Mouse (Mus musculus) limb, embryonic 11.5 days (tissue): ENCODE results near the gene Kcnc3. TPM values are rescaled to one million over a fixed set of nuclear protein-coding genes. Genes with fewer than 3 reads are reported as not detected.

ENCODE experiments used
- ATAC-seq: fragments of 200-750 bp; cut with Nextera tagmentation; 2 replicates; pipeline ENCODE4 v1.8.0; 2017; ENCODE audit warnings: low read depth; ENCODE audit not compliant: insufficient number of reproducible peaks, low FRiP score, low TSS enrichment
- DNase-seq: peaks from one replicate; pipeline ENCODE4 v3.0.0-alpha.2; 2015; ENCODE audit warnings: low spot score
- H3K27ac ChIP-seq: fragments of 300-500 bp; sonication (generic); replicated peaks from 2 replicates; pipeline ENCODE4 v1.5.1; 2014; ENCODE audit warnings: low read depth, mild to moderate bottlenecking, low read length
- H3K27me3 ChIP-seq: fragments of 300-500 bp; sonication (generic); 2 replicates; pipeline ENCODE4 v1.6.1; 2014; ENCODE audit warnings: mild to moderate bottlenecking, low read length, mixed read lengths; ENCODE audit not compliant: control insufficient read depth, insufficient read depth
- H3K36me3 ChIP-seq: fragments of 300-500 bp; sonication (generic); 2 replicates; pipeline ENCODE4 v1.6.1; 2014; ENCODE audit warnings: mild to moderate bottlenecking, low read length, moderate library complexity, mixed read lengths; ENCODE audit not compliant: control insufficient read depth, insufficient read depth
- H3K4me1 ChIP-seq: fragments of 300-500 bp; sonication (generic); 2 replicates; pipeline ENCODE4 v1.6.1; 2014; ENCODE audit warnings: low read length, mixed read lengths; ENCODE audit not compliant: control insufficient read depth, insufficient read depth
- H3K4me2 ChIP-seq: fragments of 300-500 bp; sonication (generic); 2 replicates; pipeline ENCODE4 v1.6.1; 2014; ENCODE audit warnings: low read depth, mild to moderate bottlenecking, moderate library complexity; ENCODE audit not compliant: severe bottlenecking
- H3K4me3 ChIP-seq: fragments of 300-500 bp; sonication (generic); 2 replicates; pipeline ENCODE4 v1.5.1; 2014; ENCODE audit warnings: low read depth, low read length
- H3K9ac ChIP-seq: fragments of 300-500 bp; sonication (generic); 2 replicates; pipeline ENCODE4 v1.6.1; 2014; ENCODE audit warnings: mild to moderate bottlenecking, low read length
- H3K9me3 ChIP-seq: fragments of 300-500 bp; sonication (generic); 2 replicates; pipeline ENCODE4 v1.6.1; 2016; ENCODE audit warnings: low read length; ENCODE audit not compliant: control insufficient read depth
- WGBS: fragments of 180-500 bp; shearing (Covaris S2); extraction: QIAGEN DNeasy Blood & Tissue Kit; methylation state at CpG from one replicate; pipeline ENCODE4 v1.1.7; 2014; 5-methylcytosine and 5-hydroxymethylcytosine counted together
- polyA plus RNA-seq: library from polyadenylated mRNA; unstranded; fragments of >200 nt; fragmentation: Nextera tagmentation; extraction: Ambion mirVana; gene quantifications from 2 replicates; pipeline ENCODE4 v1.2.1, GENCODE M21; 2014

The Kcnc3 gene
- polyA plus RNA-seq, 1 experiment from 2014 or later = 0.36 TPM

DNA sequence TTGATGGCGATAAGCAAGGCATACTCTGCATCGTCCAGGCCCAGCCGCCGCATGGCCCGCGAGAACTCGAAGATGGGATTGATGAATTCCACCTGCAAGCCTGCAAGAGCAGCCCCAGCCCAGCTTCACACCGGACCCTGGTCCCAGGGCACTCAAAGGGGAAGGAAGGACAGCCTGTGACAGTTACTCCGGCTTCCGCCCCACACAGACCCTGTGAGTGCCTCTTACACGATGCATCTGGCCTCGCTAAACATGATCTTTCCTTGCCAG is 40.1 kb upstream of the Kcnc3 start:
- 94% methylated on average over 12 of the region's 12 CpGs for WGBS
- no peak overlapping the region for H3K9ac ChIP-seq
- H3K4me2 ChIP-seq = no peak overlapping the region
- H3K9me3 ChIP-seq = no peaks in the 10 kb centered on the region
- ATAC-seq (no peak), DNase-seq (no peak)
- H3K27ac ChIP-seq = no peak overlapping the region
- H3K4me3 ChIP-seq = no peak overlapping the region
- no peaks in the 10 kb centered on the region for H3K27me3 ChIP-seq
- H3K4me1 ChIP-seq = peaks cover 10% of the 10 kb centered on the region
- H3K36me3 ChIP-seq = peaks cover 21% of the 10 kb centered on the region

DNA sequence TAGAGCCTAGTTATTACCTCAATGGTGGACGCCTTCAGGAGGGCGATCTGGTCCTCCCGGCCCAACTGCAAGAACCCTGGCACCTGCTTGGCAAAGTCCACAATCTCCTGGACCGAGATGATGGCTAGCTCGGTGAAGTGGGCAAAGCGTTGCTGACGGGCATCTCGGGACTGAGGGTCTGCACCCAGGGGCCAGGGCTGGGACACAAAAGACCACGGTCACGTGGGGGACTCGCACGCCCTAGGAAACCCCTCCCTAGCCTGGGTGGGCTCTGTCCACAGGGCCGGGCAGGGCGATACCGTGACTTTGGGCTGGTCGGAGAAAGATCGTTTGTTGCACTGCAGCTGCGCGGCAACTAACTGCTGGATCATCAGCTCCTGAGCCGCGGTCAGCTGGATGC is 39.2 kb upstream of the Kcnc3 start:
- Histone ChIP-seq H3K9me3 (no peaks in the 10 kb centered on the region), H3K27ac (no peak overlapping the region), H3K9ac (no peak overlapping the region), H3K4me3 (no peak overlapping the region), H3K27me3 (no peaks in the 10 kb centered on the region), H3K4me2 (no peak overlapping the region), H3K4me1 (peaks cover 10% of the 10 kb centered on the region), H3K36me3 (peaks cover 21% of the 10 kb centered on the region)
- DNase-seq (no peak), ATAC-seq (no peak)
- WGBS = 91% methylated on average over 21 of the region's 21 CpGs

DNA sequence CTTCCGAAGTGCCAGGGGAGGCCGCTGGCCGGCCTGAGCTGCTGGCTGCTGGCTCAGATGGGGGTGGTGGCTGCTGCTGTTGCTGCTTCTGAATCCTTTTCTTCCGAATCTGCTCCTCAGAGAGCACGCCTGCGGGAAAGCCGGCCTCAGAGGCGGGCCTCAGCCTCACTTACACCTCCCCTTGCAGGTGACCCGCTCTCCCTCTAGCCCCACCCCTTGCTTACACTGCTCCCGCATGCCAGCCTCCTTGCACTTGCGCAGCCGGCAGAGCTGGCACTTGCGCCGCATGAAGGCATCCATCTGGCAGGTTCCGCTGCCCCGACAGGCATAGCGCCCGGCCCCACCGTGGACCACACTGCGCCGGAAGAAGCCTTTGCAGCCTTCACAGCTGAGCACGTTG is 38.7 kb upstream of the Kcnc3 start:
- H3K4me2 ChIP-seq = no peak overlapping the region
- H3K27me3 ChIP-seq = no peaks in the 10 kb centered on the region
- DNase-seq = no peak
- peaks cover 10% of the 10 kb centered on the region for H3K4me1 ChIP-seq
- H3K9me3 ChIP-seq = no peaks in the 10 kb centered on the region
- H3K27ac ChIP-seq = no peak overlapping the region
- H3K9ac ChIP-seq = no peak overlapping the region
- H3K4me3 ChIP-seq = no peak overlapping the region
- 78% methylated on average over 21 of the region's 22 CpGs for WGBS
- ATAC-seq = no peak
- peaks cover 21% of the 10 kb centered on the region for H3K36me3 ChIP-seq

DNA sequence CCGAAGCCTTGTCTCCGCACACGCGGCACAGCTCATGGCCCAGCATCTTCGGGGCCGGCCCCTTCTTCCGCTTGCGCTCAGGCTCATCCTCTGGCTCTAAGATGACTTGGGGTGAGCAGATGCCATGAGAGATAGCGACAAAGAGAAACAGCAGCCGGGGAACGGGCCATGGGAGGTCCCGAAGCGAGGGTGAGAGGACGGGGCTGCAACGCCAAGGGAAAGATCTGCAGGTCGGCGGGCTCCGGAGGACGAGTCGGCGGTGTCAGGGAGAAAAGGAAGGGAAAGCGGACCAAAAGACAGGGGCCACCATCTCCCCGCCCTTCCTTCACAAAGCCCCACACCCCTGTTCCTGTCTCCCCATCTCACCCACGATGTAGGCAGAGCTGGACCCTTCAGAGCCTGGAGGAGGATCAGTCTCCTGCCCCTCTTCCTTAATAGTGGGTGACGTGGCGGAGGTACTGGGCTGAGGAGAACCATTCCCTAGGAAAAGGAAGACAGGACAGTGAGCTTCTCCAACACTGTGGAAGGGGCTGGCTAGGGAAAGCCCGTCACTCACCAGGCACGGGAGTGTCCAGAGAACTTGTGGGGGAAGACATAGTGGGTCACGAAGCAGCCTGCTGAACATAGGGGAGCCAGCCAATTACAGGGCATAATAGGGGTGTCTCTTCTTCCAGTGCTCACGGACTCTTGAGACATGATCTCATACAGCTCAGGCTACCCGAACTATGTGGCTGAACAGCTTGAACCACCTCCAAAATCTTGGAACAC is 38.1 kb upstream of the Kcnc3 start:
- H3K9me3 ChIP-seq = no peaks in the 10 kb centered on the region
- H3K4me3 ChIP-seq = peak overlapping the region; percentile 85; the same call in 1 of the 2 replicates
- H3K27ac ChIP-seq = no peak overlapping the region
- H3K27me3 ChIP-seq = no peaks in the 10 kb centered on the region
- ATAC-seq (no peak), DNase-seq (no peak)
- H3K4me1 ChIP-seq = peaks cover 8% of the 10 kb centered on the region
- H3K4me2 ChIP-seq = peak overlapping the region; percentile 68; the same call in 1 of the 2 replicates
- 82% methylated on average over 31 of the region's 31 CpGs for WGBS
- peaks cover 21% of the 10 kb centered on the region for H3K36me3 ChIP-seq
- H3K9ac ChIP-seq = no peak overlapping the region

DNA sequence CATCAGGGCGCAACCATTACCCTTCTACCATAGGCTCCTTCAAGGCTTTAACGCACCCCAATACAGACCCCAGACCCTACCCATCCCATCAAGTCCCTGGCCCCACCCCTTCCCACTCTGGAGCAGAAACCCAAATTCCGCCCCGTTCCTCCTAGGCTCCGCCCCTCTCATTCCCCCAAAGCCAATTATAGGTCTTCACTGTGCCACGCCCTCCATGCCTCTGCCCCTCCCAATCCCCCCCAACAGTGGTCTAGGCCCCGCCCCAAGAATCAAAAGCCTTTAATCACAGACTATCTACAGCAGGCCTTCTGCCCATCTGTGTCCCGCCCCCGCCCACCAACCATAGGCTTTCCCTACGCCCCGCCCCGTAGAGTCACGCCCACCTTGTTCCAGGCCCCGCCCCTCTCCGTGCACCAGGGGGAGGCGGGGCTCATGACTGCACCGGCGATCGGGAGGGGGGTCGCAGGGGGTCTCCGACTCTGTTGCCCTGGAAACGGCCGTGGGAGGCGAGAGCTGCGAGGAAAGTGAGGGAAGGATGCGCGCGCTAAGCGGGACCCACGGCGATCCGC is 37.2 kb upstream of the Kcnc3 start:
- Histone ChIP-seq H3K36me3 (peaks cover 21% of the 10 kb centered on the region), H3K27me3 (no peaks in the 10 kb centered on the region), H3K4me1 (peaks cover 3% of the 10 kb centered on the region; the same call in 1 of the 2 replicates), H3K27ac (peak overlapping the region; percentile 79), H3K4me3 (peak overlapping the region; percentile 85), H3K9me3 (no peaks in the 10 kb centered on the region), H3K9ac (peak overlapping the region; percentile 66), H3K4me2 (peak overlapping the region; percentile 68)
- peak; percentile 91 for DNase-seq
- WGBS = 2% methylated on average over 32 of the region's 32 CpGs
- ATAC-seq = peak; percentile 71

DNA sequence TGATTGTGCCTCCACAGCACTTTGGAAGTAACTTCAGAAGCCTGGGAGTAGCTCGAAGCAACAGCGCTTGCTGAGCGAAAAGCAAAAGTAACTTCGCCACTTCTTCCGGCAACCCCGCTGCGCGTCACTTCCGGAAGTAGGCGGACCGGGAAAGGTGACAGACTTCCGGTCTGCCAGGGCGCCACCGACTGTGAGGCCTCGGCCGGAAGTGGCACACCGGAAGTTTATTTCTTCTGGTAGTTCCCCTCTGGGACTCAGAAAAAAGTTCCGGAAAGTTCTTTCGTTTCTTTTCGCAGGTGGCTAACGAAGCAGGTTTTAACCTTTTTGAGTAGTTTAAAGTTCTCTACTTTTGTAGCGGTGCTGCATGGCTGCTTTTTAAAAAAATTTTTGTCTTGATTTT is 36.6 kb upstream of the Kcnc3 start, which contains the start of gene Nr1h2:
Gene Nr1h2, minus strand, starts transcription at position 126 of the 400 bp plus-strand sequence.
- DNase-seq = peak; percentile 98
- no peaks in the 10 kb centered on the region for H3K27me3 ChIP-seq
- H3K9me3 ChIP-seq = no peaks in the 10 kb centered on the region
- under 1% methylated on average over 22 of the region's 22 CpGs for WGBS
- H3K27ac ChIP-seq = peak within 1 kb of the TSS; percentile 79
- peak; percentile 75 for ATAC-seq
- peak within 1 kb of the TSS; percentile 66 for H3K9ac ChIP-seq
- H3K4me3 ChIP-seq = peak within 1 kb of the TSS; percentile 85
- H3K36me3 ChIP-seq = peaks cover 21% of the 10 kb centered on the region
- peaks cover 3% of the 10 kb centered on the region; the same call in 1 of the 2 replicates for H3K4me1 ChIP-seq
- peak within 1 kb of the TSS; percentile 68 for H3K4me2 ChIP-seq

DNA sequence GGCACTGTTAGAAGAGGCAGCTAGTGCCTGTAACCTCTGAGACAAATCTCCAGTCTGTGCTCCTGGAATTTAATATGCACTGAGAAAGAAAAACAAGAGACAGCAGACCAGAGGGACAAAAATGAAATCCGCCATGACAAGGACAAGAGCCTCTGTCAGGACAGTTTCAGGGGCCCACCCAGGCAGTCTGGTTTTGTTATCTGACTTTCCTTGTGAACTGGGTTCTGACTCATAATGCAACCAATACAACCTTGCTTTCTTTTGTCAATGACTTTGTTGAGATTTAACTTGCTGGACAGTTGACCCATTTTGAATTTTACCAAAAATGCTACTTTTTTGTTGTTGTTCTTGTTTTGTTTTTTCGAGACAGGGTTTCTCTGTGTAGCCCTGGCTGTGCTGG is 32.8 kb upstream of the Kcnc3 start:
- 69% methylated on average over 2 of the region's 2 CpGs for WGBS
- H3K4me1 ChIP-seq = peaks cover 3% of the 10 kb centered on the region; the same call in 1 of the 2 replicates
- H3K4me3 ChIP-seq = no peak overlapping the region
- H3K9ac ChIP-seq = no peak overlapping the region
- no peak for ATAC-seq
- no peaks in the 10 kb centered on the region for H3K36me3 ChIP-seq
- H3K27ac ChIP-seq = no peak overlapping the region
- DNase-seq = no peak
- no peaks in the 10 kb centered on the region for H3K9me3 ChIP-seq
- H3K4me2 ChIP-seq = no peak overlapping the region
- H3K27me3 ChIP-seq = no peaks in the 10 kb centered on the region

DNA sequence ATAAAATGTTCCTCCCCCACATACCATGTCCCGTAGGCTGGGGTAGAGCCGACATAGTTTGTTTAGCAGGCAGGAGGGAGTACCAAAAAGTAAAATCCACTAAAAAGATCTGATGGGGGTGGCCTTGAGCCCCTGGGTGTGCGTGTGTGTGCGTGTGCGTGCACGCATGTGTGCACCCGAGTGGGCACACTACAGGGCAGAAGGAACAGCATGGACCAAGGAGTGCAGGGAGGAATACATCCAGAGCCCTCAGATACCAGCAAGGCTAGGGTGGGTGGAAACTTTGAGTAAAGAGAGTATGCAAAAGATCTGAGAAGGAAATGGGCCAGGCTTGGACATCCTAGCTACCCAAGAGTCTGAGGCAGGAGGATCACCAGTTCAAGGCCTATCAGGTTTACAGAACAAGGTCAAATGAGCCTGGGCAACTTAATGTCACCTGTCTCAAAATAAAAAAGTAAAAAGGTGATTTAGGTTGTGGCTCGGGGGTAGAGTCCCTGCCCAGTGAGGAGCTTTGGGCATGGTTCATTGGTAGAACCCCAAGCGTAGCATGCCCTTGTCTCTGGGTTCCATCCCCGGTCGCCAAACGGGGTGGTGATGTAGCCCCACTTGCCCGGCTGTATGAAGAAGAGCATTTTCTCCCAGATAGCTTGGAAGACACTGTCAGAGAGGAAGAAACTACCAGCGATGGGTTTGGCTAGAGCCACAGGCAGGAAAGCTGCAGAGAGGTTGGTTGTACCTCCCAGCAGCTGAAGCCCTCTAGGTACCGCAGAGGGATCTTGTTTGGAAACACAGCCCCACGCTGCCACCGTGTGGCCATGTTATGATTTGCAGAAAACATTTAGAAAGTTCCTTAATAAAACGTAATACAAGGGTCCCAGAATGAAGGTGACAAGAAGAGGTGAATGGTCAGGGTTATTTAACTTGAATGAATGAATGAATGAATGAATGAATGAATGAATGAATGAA is 29.7 kb upstream of the Kcnc3 start:
- Histone ChIP-seq H3K9ac (no peak overlapping the region), H3K4me1 (no peaks in the 10 kb centered on the region), H3K9me3 (no peaks in the 10 kb centered on the region), H3K27ac (no peak overlapping the region), H3K27me3 (no peaks in the 10 kb centered on the region), H3K4me3 (no peak overlapping the region), H3K4me2 (no peak overlapping the region), H3K36me3 (no peaks in the 10 kb centered on the region)
- WGBS = 55% methylated on average over 18 of the region's 18 CpGs
- 0 out of 2 replicates have a peak, but pooled peaks have one; percentile 31 for ATAC-seq
- DNase-seq = peak; percentile 88
